Mouse (Mus musculus) intestine, embryonic 14.5 days (tissue): ENCODE results near the gene Trip12. TPM values are rescaled to one million over a fixed set of nuclear protein-coding genes. Genes with fewer than 3 reads are reported as not detected.

ENCODE experiments used
- ATAC-seq: fragments of 200-750 bp; cut with Nextera tagmentation; replicated peaks from 2 replicates; pipeline ENCODE4 v1.8.0; 2017; ENCODE audit warnings: low read depth, moderate number of reproducible peaks, moderate TSS enrichment, moderate library complexity; ENCODE audit not compliant: low FRiP score, low TSS enrichment
- DNase-seq: peaks from one replicate; pipeline ENCODE4 v3.0.0-alpha.2; 2018; ENCODE audit warnings: low spot score
- H3K27ac ChIP-seq: fragments of 300-500 bp; sonication (generic); 2 replicates; pipeline ENCODE4 v1.5.1; 2014; ENCODE audit warnings: low read depth, mild to moderate bottlenecking, control low read depth
- H3K27me3 ChIP-seq: fragments of 300-500 bp; sonication (generic); replicated peaks from 2 replicates; pipeline ENCODE4 v1.6.1; 2014; ENCODE audit warnings: low read length, control low read depth; ENCODE audit not compliant: control insufficient read depth, insufficient read depth
- H3K36me3 ChIP-seq: fragments of 300-500 bp; sonication (generic); 2 replicates; pipeline ENCODE4 v1.6.1; 2014; ENCODE audit warnings: low read length, control low read depth; ENCODE audit not compliant: control insufficient read depth, insufficient read depth
- H3K4me1 ChIP-seq: fragments of 300-500 bp; sonication (generic); replicated peaks from 2 replicates; pipeline ENCODE4 v1.6.1; 2014; ENCODE audit warnings: low read length, control low read depth, mixed read lengths; ENCODE audit not compliant: control insufficient read depth, insufficient read depth
- H3K4me2 ChIP-seq: fragments of 300-500 bp; sonication (generic); 2 replicates; pipeline ENCODE4 v1.6.1; 2014; ENCODE audit warnings: low read length
- H3K4me3 ChIP-seq: fragments of 300-500 bp; sonication (generic); 2 replicates; pipeline ENCODE4 v1.5.1; 2014; ENCODE audit warnings: low read depth, low read length, control low read depth, mixed read lengths
- H3K9ac ChIP-seq: fragments of 300-500 bp; sonication (generic); 2 replicates; pipeline ENCODE4 v1.6.1; 2014; ENCODE audit warnings: mild to moderate bottlenecking, low read length
- H3K9me3 ChIP-seq: fragments of 300-500 bp; sonication (generic); 2 replicates; pipeline ENCODE4 v1.6.1; 2016; ENCODE audit warnings: low read length, control low read depth; ENCODE audit not compliant: control insufficient read depth
- WGBS: fragments of 180-500 bp; shearing (Covaris S2); extraction: QIAGEN DNeasy Blood & Tissue Kit; methylation state at CpG from one replicate; pipeline ENCODE4 v1.1.7; 2014; 5-methylcytosine and 5-hydroxymethylcytosine counted together
- polyA plus RNA-seq: library from polyadenylated mRNA; unstranded; fragments of >200 nt; fragmentation: Nextera tagmentation; extraction: Ambion mirVana; gene quantifications from 2 replicates; pipeline ENCODE4 v1.2.1, GENCODE M21; 2014

Gene Trip12
- polyA plus RNA-seq, 1 experiment from 2014 or later = 73.0 TPM

- H3K4me3 ChIP-seq = no peak overlapping the region
- no peak overlapping the region for H3K9ac ChIP-seq
- DNase-seq (no peak), ATAC-seq (no peak)
- H3K4me2 ChIP-seq = no peak overlapping the region
- no peaks in the 10 kb centered on the region for H3K9me3 ChIP-seq
- H3K4me1 ChIP-seq = 0 out of 2 replicates have a peak, but pooled peaks cover 2% of the 10 kb centered on the region
- no peaks in the 10 kb centered on the region for H3K36me3 ChIP-seq
- no peak overlapping the region for H3K27ac ChIP-seq
- no peaks in the 10 kb centered on the region for H3K27me3 ChIP-seq
Measured at GRCm38 (mm10) chr1:84868311-84868710, 28.0 kb upstream of the Trip12 start.

GRCm38 (mm10) chr1:84866706-84867230 is 26.5 kb upstream of the Trip12 start:
- H3K27ac ChIP-seq = no peak overlapping the region
- DNase-seq = no peak
- WGBS = 95% methylated on average over 3 of the region's 3 CpGs
- no peak for ATAC-seq
- no peaks in the 10 kb centered on the region for H3K9me3 ChIP-seq
- no peak overlapping the region for H3K4me2 ChIP-seq
- no peaks in the 10 kb centered on the region for H3K36me3 ChIP-seq
- H3K27me3 ChIP-seq = no peaks in the 10 kb centered on the region
- H3K4me3 ChIP-seq = no peak overlapping the region
- no peak overlapping the region for H3K9ac ChIP-seq
- 0 out of 2 replicates have a peak, but pooled peaks cover 2% of the 10 kb centered on the region for H3K4me1 ChIP-seq

GRCm38 (mm10) chr1:84866231-84866630 is 25.9 kb upstream of the Trip12 start:
- WGBS = 88% methylated on average over 6 of the region's 6 CpGs
- DNase-seq = no peak
- no peaks in the 10 kb centered on the region for H3K27me3 ChIP-seq
- no peak for ATAC-seq
- no peaks in the 10 kb centered on the region for H3K36me3 ChIP-seq
- H3K9ac ChIP-seq = no peak overlapping the region
- H3K4me3 ChIP-seq = no peak overlapping the region
- H3K4me1 ChIP-seq = 0 out of 2 replicates have a peak, but pooled peaks cover 2% of the 10 kb centered on the region
- H3K9me3 ChIP-seq = no peaks in the 10 kb centered on the region
- no peak overlapping the region for H3K4me2 ChIP-seq
- H3K27ac ChIP-seq = no peak overlapping the region

GRCm38 (mm10) chr1:84864645-84865044 is 24.3 kb upstream of the Trip12 start:
- no peak overlapping the region for H3K4me2 ChIP-seq
- H3K27ac ChIP-seq = no peak overlapping the region
- no peak overlapping the region for H3K9ac ChIP-seq
- H3K27me3 ChIP-seq = no peaks in the 10 kb centered on the region
- ATAC-seq (no peak), DNase-seq (no peak)
- no peaks in the 10 kb centered on the region for H3K36me3 ChIP-seq
- H3K9me3 ChIP-seq = no peaks in the 10 kb centered on the region
- 42% methylated on average over 2 of the region's 2 CpGs for WGBS
- H3K4me1 ChIP-seq = 0 out of 2 replicates have a peak, but pooled peaks cover 2% of the 10 kb centered on the region
- H3K4me3 ChIP-seq = no peak overlapping the region

GRCm38 (mm10) chr1:84861255-84861630 is 20.9 kb upstream of the Trip12 start:
- H3K36me3 ChIP-seq = no peaks in the 10 kb centered on the region
- no peaks in the 10 kb centered on the region for H3K9me3 ChIP-seq
- H3K9ac ChIP-seq = no peak overlapping the region
- H3K27ac ChIP-seq = no peak overlapping the region
- no peak for DNase-seq
- WGBS = 47% methylated on average over 1 of the region's 1 CpGs
- ATAC-seq = no peak
- H3K4me2 ChIP-seq = no peak overlapping the region
- no peak overlapping the region for H3K4me3 ChIP-seq
- no peaks in the 10 kb centered on the region for H3K27me3 ChIP-seq
- H3K4me1 ChIP-seq = 0 out of 2 replicates have a peak, but pooled peaks cover 2% of the 10 kb centered on the region

GRCm38 (mm10) chr1:84860360-84861254 is 20.3 kb upstream of the Trip12 start:
- no peak overlapping the region for H3K27ac ChIP-seq
- H3K9me3 ChIP-seq = no peaks in the 10 kb centered on the region
- H3K4me3 ChIP-seq = no peak overlapping the region
- no peak overlapping the region for H3K4me2 ChIP-seq
- H3K36me3 ChIP-seq = no peaks in the 10 kb centered on the region
- H3K27me3 ChIP-seq = no peaks in the 10 kb centered on the region
- WGBS = 75% methylated on average over 10 of the region's 10 CpGs
- no peak for DNase-seq
- 0 out of 2 replicates have a peak, but pooled peaks cover 2% of the 10 kb centered on the region for H3K4me1 ChIP-seq
- ATAC-seq = no peak
- no peak overlapping the region for H3K9ac ChIP-seq

- H3K4me3 ChIP-seq = no peak overlapping the region
- no peaks in the 10 kb centered on the region for H3K27me3 ChIP-seq
- WGBS = 82% methylated on average over 6 of the region's 6 CpGs
- no peaks in the 10 kb centered on the region for H3K9me3 ChIP-seq
- no peak for DNase-seq
- H3K4me1 ChIP-seq = no peaks in the 10 kb centered on the region
- H3K4me2 ChIP-seq = no peak overlapping the region
- H3K36me3 ChIP-seq = no peaks in the 10 kb centered on the region
- H3K9ac ChIP-seq = no peak overlapping the region
- H3K27ac ChIP-seq = no peak overlapping the region
- no peak for ATAC-seq
Measured at GRCm38 (mm10) chr1:84859597-84859996, 19.3 kb upstream of the Trip12 start.

GRCm38 (mm10) chr1:84855756-84856155 is 15.4 kb upstream of the Trip12 start:
- DNase-seq (no peak), ATAC-seq (no peak)
- no peaks in the 10 kb centered on the region for H3K27me3 ChIP-seq
- no peaks in the 10 kb centered on the region for H3K36me3 ChIP-seq
- H3K4me3 ChIP-seq = no peak overlapping the region
- H3K9me3 ChIP-seq = no peaks in the 10 kb centered on the region
- H3K9ac ChIP-seq = no peak overlapping the region
- H3K4me2 ChIP-seq = no peak overlapping the region
- WGBS = 65% methylated on average over 2 of the region's 2 CpGs
- no peak overlapping the region for H3K27ac ChIP-seq
- no peaks in the 10 kb centered on the region for H3K4me1 ChIP-seq
